Mouse (Mus musculus) forebrain, postnatal 0 days (tissue): ENCODE results near the gene Hmgb1. TPM values are rescaled to one million over a fixed set of nuclear protein-coding genes. Genes with fewer than 3 reads are reported as not detected.

Source experiments
- ATAC-seq: fragments of 200-750 bp; cut with Nextera tagmentation; 2 replicates; pipeline ENCODE4 v1.8.0; 2017; ENCODE audit warnings: mild to moderate bottlenecking, moderate library complexity
- DNase-seq: peaks from one replicate; pipeline ENCODE4 v3.0.0-alpha.2; 2015
- H3K27ac ChIP-seq: fragments of 300-500 bp; sonication (generic); 2 replicates; pipeline ENCODE4 v1.5.1; 2014; ENCODE audit warnings: low read depth, mild to moderate bottlenecking, antibody characterized with exemption, low read length, moderate library complexity, mixed read lengths
- H3K27me3 ChIP-seq: fragments of 300-500 bp; sonication (generic); 2 replicates; pipeline ENCODE4 v1.6.1; 2014; ENCODE audit warnings: mild to moderate bottlenecking, low read length, mixed read lengths; ENCODE audit not compliant: insufficient read depth
- H3K36me3 ChIP-seq: fragments of 300-500 bp; sonication (generic); 2 replicates; pipeline ENCODE4 v1.6.1; 2014; ENCODE audit warnings: mild to moderate bottlenecking, moderate library complexity; ENCODE audit not compliant: insufficient read depth
- H3K4me1 ChIP-seq: fragments of 300-500 bp; sonication (generic); 2 replicates; pipeline ENCODE4 v1.6.1; 2014; ENCODE audit warnings: antibody characterized with exemption; ENCODE audit not compliant: insufficient read depth
- H3K4me2 ChIP-seq: fragments of 300-500 bp; sonication (generic); 2 replicates; pipeline ENCODE4 v1.6.1; 2014; ENCODE audit warnings: low read depth, mild to moderate bottlenecking, moderate library complexity
- H3K4me3 ChIP-seq: fragments of 300-500 bp; sonication (generic); 2 replicates; pipeline ENCODE4 v1.5.1; 2014; ENCODE audit warnings: low read depth, low read length, mixed read lengths
- H3K9ac ChIP-seq: fragments of 300-500 bp; sonication (generic); 2 replicates; pipeline ENCODE4 v1.6.1; 2014; ENCODE audit warnings: mild to moderate bottlenecking
- H3K9me3 ChIP-seq: fragments of 300-500 bp; sonication (generic); 2 replicates; pipeline ENCODE4 v1.6.1; 2016; ENCODE audit warnings: low read length
- CTCF ChIP-seq: sonication (generic); IDR thresholded peaks from 2 replicates; pipeline ENCODE4 v1.5.1; 2016; ENCODE audit warnings: antibody characterized with exemption, control low read depth, low read depth
- WGBS: fragments of 180-500 bp; shearing (Covaris S2); extraction: QIAGEN DNeasy Blood & Tissue Kit; methylation state at CpG from one replicate; pipeline ENCODE4 v1.1.7; 2014; 5-methylcytosine and 5-hydroxymethylcytosine counted together
- polyA plus RNA-seq: library from polyadenylated mRNA; unstranded; fragments of >200 nt; fragmentation: Nextera tagmentation; extraction: Ambion mirVana; gene quantifications from 2 replicates; pipeline ENCODE4 v1.2.1, GENCODE M21; 2015
- total RNA-seq: library from RNA; depleted of rRNA; stranded (reverse); fragments of >200 nt; gene quantifications from 2 replicates; pipeline ENCODE4 v1.2.3, GENCODE M21; 2014

Hmgb1 gene
- total and polyA plus RNA-seq, 2 experiments from 2014 or later = 446 to 892 TPM

- Histone ChIP-seq H3K9ac (no peak overlapping the region), H3K36me3 (no peaks in the 10 kb centered on the region), H3K27me3 (no peaks in the 10 kb centered on the region), H3K4me3 (no peak overlapping the region), H3K4me2 (no peak overlapping the region), H3K27ac (no peak overlapping the region), H3K4me1 (no peaks in the 10 kb centered on the region), H3K9me3 (no peaks in the 10 kb centered on the region)
- no peak for TF ChIP-seq CTCF
- WGBS = 66% methylated on average over 3 of the region's 3 CpGs
- DNase-seq (no peak), ATAC-seq (no peak)
Measured at GRCm38 (mm10) chr5:149137447-149137846, 46.8 kb downstream of the Hmgb1 start.

GRCm38 (mm10) chr5:149136933-149137365 is 47.3 kb downstream of the Hmgb1 start:
- WGBS = 77% methylated on average over 4 of the region's 4 CpGs
- H3K27me3 ChIP-seq = no peaks in the 10 kb centered on the region
- H3K9me3 ChIP-seq = no peaks in the 10 kb centered on the region
- no peak for DNase-seq
- H3K27ac ChIP-seq = no peak overlapping the region
- no peak overlapping the region for H3K4me3 ChIP-seq
- no peak overlapping the region for H3K4me2 ChIP-seq
- TF ChIP-seq CTCF = no peak
- no peaks in the 10 kb centered on the region for H3K4me1 ChIP-seq
- H3K36me3 ChIP-seq = no peaks in the 10 kb centered on the region
- H3K9ac ChIP-seq = no peak overlapping the region
- no peak for ATAC-seq

GRCm38 (mm10) chr5:149135455-149136354 is 48.6 kb downstream of the Hmgb1 start:
- no peak for TF ChIP-seq CTCF
- Histone ChIP-seq H3K9me3 (no peaks in the 10 kb centered on the region), H3K27ac (no peak overlapping the region), H3K4me2 (no peak overlapping the region), H3K4me3 (no peak overlapping the region), H3K27me3 (no peaks in the 10 kb centered on the region), H3K4me1 (no peaks in the 10 kb centered on the region), H3K9ac (no peak overlapping the region), H3K36me3 (no peaks in the 10 kb centered on the region)
- 79% methylated on average over 10 of the region's 10 CpGs for WGBS
- ATAC-seq (no peak), DNase-seq (no peak)

GRCm38 (mm10) chr5:149134751-149135454 is 49.4 kb downstream of the Hmgb1 start:
- peak; percentile 32 for DNase-seq
- peak; percentile 88 for ATAC-seq
- no peaks in the 10 kb centered on the region for H3K4me1 ChIP-seq
- no peak overlapping the region for H3K4me3 ChIP-seq
- WGBS = 66% methylated on average over 10 of the region's 10 CpGs
- no peaks in the 10 kb centered on the region for H3K36me3 ChIP-seq
- H3K27ac ChIP-seq = no peak overlapping the region
- no peak overlapping the region for H3K4me2 ChIP-seq
- H3K9ac ChIP-seq = no peak overlapping the region
- TF ChIP-seq CTCF = no peak
- no peaks in the 10 kb centered on the region for H3K27me3 ChIP-seq
- H3K9me3 ChIP-seq = no peaks in the 10 kb centered on the region

GRCm38 (mm10) chr5:149128473-149128872 is 55.8 kb downstream of the Hmgb1 start:
- no peak overlapping the region for H3K4me2 ChIP-seq
- H3K36me3 ChIP-seq = no peaks in the 10 kb centered on the region
- H3K9ac ChIP-seq = no peak overlapping the region
- H3K27me3 ChIP-seq = no peaks in the 10 kb centered on the region
- H3K4me1 ChIP-seq = no peaks in the 10 kb centered on the region
- H3K9me3 ChIP-seq = no peaks in the 10 kb centered on the region
- no peak for TF ChIP-seq CTCF
- H3K4me3 ChIP-seq = no peak overlapping the region
- ATAC-seq = no peak
- H3K27ac ChIP-seq = no peak overlapping the region
- 89% methylated on average over 15 of the region's 15 CpGs for WGBS
- no peak for DNase-seq

- H3K9ac ChIP-seq = no peak overlapping the region
- no peak for ATAC-seq
- H3K4me1 ChIP-seq = no peaks in the 10 kb centered on the region
- no peaks in the 10 kb centered on the region for H3K27me3 ChIP-seq
- no peaks in the 10 kb centered on the region for H3K36me3 ChIP-seq
- no peak for DNase-seq
- no peak overlapping the region for H3K4me3 ChIP-seq
- H3K9me3 ChIP-seq = no peaks in the 10 kb centered on the region
- WGBS = 94% methylated on average over 6 of the region's 6 CpGs
- TF ChIP-seq CTCF = no peak
- H3K27ac ChIP-seq = no peak overlapping the region
- H3K4me2 ChIP-seq = no peak overlapping the region
Measured at GRCm38 (mm10) chr5:149123795-149124194, 60.5 kb downstream of the Hmgb1 start.

GRCm38 (mm10) chr5:149119341-149119881 is 64.9 kb downstream of the Hmgb1 start:
- Histone ChIP-seq H3K4me2 (no peak overlapping the region), H3K9me3 (no peaks in the 10 kb centered on the region), H3K27me3 (no peaks in the 10 kb centered on the region), H3K36me3 (no peaks in the 10 kb centered on the region), H3K9ac (no peak overlapping the region), H3K4me1 (no peaks in the 10 kb centered on the region), H3K4me3 (no peak overlapping the region), H3K27ac (no peak overlapping the region)
- 91% methylated on average over 16 of the region's 16 CpGs for WGBS
- no peak for ATAC-seq
- no peak for DNase-seq
- no peak for TF ChIP-seq CTCF
